Mouse (Mus musculus) forebrain, postnatal 0 days (tissue): Measurements from ENCODE around the gene Crtap. TPM values are rescaled to one million over a fixed set of nuclear protein-coding genes. Genes with fewer than 3 reads are reported as not detected.

Source experiments
- ATAC-seq: fragments of 200-750 bp; cut with Nextera tagmentation; 2 replicates; pipeline ENCODE4 v1.8.0; 2017; ENCODE audit warnings: mild to moderate bottlenecking, moderate library complexity
- DNase-seq: peaks from one replicate; pipeline ENCODE4 v3.0.0-alpha.2; 2015
- H3K27ac ChIP-seq: fragments of 300-500 bp; sonication (generic); 2 replicates; pipeline ENCODE4 v1.5.1; 2014; ENCODE audit warnings: low read depth, mild to moderate bottlenecking, antibody characterized with exemption, low read length, moderate library complexity, mixed read lengths
- H3K27me3 ChIP-seq: fragments of 300-500 bp; sonication (generic); 2 replicates; pipeline ENCODE4 v1.6.1; 2014; ENCODE audit warnings: mild to moderate bottlenecking, low read length, mixed read lengths; ENCODE audit not compliant: insufficient read depth
- H3K36me3 ChIP-seq: fragments of 300-500 bp; sonication (generic); 2 replicates; pipeline ENCODE4 v1.6.1; 2014; ENCODE audit warnings: mild to moderate bottlenecking, moderate library complexity; ENCODE audit not compliant: insufficient read depth
- H3K4me1 ChIP-seq: fragments of 300-500 bp; sonication (generic); 2 replicates; pipeline ENCODE4 v1.6.1; 2014; ENCODE audit warnings: antibody characterized with exemption; ENCODE audit not compliant: insufficient read depth
- H3K4me2 ChIP-seq: fragments of 300-500 bp; sonication (generic); 2 replicates; pipeline ENCODE4 v1.6.1; 2014; ENCODE audit warnings: low read depth, mild to moderate bottlenecking, moderate library complexity
- H3K4me3 ChIP-seq: fragments of 300-500 bp; sonication (generic); 2 replicates; pipeline ENCODE4 v1.5.1; 2014; ENCODE audit warnings: low read depth, low read length, mixed read lengths
- H3K9ac ChIP-seq: fragments of 300-500 bp; sonication (generic); 2 replicates; pipeline ENCODE4 v1.6.1; 2014; ENCODE audit warnings: mild to moderate bottlenecking
- H3K9me3 ChIP-seq: fragments of 300-500 bp; sonication (generic); 2 replicates; pipeline ENCODE4 v1.6.1; 2016; ENCODE audit warnings: low read length
- CTCF ChIP-seq: sonication (generic); IDR thresholded peaks from 2 replicates; pipeline ENCODE4 v1.5.1; 2016; ENCODE audit warnings: antibody characterized with exemption, control low read depth, low read depth
- WGBS: fragments of 180-500 bp; shearing (Covaris S2); extraction: QIAGEN DNeasy Blood & Tissue Kit; methylation state at CpG from one replicate; pipeline ENCODE4 v1.1.7; 2014; 5-methylcytosine and 5-hydroxymethylcytosine counted together
- polyA plus RNA-seq: library from polyadenylated mRNA; unstranded; fragments of >200 nt; fragmentation: Nextera tagmentation; extraction: Ambion mirVana; gene quantifications from 2 replicates; pipeline ENCODE4 v1.2.1, GENCODE M21; 2015
- total RNA-seq: library from RNA; depleted of rRNA; stranded (reverse); fragments of >200 nt; gene quantifications from 2 replicates; pipeline ENCODE4 v1.2.3, GENCODE M21; 2014

Gene Crtap
- total and polyA plus RNA-seq, 2 experiments from 2014 or later: 14.2 to 25.5 TPM

DNA sequence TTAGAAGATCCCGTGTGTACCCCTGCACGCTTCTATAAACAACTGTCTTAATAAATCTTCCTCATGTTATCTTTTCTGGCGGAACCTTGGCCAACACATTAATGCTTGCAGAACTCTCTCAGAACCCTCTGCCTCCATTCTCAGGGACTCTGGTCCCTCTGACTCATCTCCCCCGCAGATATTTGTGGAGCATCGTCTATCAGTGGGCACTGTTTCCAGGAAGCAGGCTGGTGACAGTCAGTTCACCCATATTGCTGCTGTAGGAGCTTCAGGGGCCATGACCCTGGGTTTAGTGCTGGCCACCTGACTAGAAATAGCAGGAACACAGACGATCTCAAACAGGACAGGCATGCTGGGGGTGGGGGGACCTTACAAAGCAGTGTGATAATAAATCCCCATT is 3.4 kb downstream of the Crtap start:
- 80% methylated on average over 6 of the region's 6 CpGs for whole genome bisulfite sequencing
- H3K4me3 ChIP-seq: no peak overlapping the region
- no peak for TF ChIP-seq CTCF
- H3K27ac ChIP-seq: no peak overlapping the region
- H3K4me2 ChIP-seq: no peak overlapping the region
- no peaks in the 10 kb centered on the region for H3K27me3 ChIP-seq
- H3K9ac ChIP-seq: no peak overlapping the region
- ATAC-seq (no peak), DNase-seq (no peak)
- H3K4me1 ChIP-seq: no peaks in the 10 kb centered on the region; the same call in 1 of the 2 replicates
- H3K36me3 ChIP-seq: 0 out of 2 replicates have a peak, but pooled peaks cover 5% of the 10 kb centered on the region
- no peaks in the 10 kb centered on the region for H3K9me3 ChIP-seq

DNA sequence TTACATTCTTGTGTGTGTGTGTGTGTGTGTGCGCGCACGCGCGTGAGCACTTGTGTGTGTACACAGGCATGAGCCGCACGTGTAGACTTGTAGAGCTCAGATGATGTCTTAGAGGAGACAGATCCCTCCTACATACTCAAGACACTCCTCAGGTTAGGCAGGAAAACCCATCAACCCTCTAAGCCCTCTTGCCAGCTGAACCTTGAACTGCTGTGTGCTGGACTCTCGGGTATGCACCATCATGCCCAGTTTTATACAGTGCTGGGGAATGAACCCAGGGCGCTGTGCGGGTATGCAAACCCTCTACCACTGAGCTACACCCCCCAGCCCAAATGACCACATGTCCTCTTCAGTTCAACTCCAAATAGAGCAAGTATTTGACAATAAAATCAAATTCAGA is 5.3 kb downstream of the Crtap start:
- Histone ChIP-seq H3K9me3 (no peaks in the 10 kb centered on the region), H3K4me1 (no peaks in the 10 kb centered on the region), H3K9ac (no peak overlapping the region), H3K4me3 (no peak overlapping the region), H3K4me2 (no peak overlapping the region), H3K36me3 (0 out of 2 replicates have a peak, but pooled peaks cover 5% of the 10 kb centered on the region), H3K27ac (no peak overlapping the region), H3K27me3 (no peaks in the 10 kb centered on the region)
- DNase-seq: no peak
- no peak for ATAC-seq
- TF ChIP-seq CTCF: no peak
- 97% methylated on average over 10 of the region's 10 CpGs for WGBS

DNA sequence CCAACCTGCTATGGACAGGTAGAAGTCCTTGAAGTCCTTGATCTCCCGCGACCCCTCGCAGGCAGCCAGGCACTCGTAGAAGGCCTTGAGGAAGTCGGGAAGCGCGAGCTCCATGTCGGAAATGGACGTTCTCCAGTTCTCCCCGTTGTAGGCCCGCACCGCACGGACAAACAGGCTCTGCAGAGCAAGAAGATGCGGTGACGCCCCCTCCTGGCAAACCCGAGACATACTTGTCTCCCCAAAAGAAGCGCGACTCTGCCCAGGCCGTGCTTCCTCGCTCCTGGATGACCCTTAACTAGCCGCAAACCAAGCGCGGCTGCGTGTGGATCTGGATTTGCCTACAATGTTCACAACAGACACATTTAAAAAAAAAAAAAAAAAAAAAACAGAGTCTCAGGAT is 5.8 kb downstream of the Crtap start:
- 94% methylated on average over 24 of the region's 24 CpGs for WGBS

DNA sequence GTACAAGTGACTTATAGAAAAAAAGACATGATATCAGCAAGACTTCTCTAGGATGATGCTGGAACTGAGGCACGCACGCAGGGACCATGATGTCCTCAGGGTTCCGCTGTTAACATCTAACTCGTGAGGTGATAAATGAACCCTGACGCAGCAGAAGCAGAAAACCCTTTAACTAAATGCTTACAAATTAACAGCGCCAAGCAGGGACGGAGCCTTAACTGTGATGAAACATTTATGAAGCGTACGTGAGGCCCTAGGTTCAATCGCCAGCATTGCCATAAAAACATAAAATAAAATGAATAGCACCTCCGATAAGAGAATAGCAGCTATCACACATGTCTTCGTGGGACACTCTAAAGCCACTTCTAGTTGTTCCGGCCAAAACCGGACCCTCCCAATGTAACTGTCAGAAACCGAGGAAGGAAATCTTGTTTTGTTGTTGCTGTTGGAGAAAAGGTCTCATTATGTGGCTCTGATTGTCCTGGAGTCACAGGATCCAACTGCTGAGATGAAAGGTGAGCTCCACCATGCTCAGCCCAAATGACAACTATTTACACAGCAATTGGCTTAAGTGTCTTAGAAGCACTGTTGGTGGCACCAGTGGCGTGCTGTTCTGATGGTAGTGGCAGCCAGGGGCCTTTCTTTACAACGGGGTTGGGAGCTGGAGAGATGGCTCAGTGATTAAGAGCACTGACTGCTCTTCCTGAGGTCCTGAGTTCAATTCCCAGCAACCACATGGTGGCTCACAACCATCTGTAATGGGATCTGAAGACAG is 7.4 kb downstream of the Crtap start:
- ATAC-seq: no peak
- no peak for DNase-seq
- TF ChIP-seq CTCF: no peak

More for the DNA sequence above, 5.8 kb downstream of the Crtap start:
- Histone ChIP-seq H3K4me1 (no peaks in the 10 kb centered on the region), H3K27me3 (no peaks in the 10 kb centered on the region), H3K9me3 (no peaks in the 10 kb centered on the region), H3K9ac (no peak overlapping the region), H3K36me3 (0 out of 2 replicates have a peak, but pooled peaks cover 5% of the 10 kb centered on the region), H3K4me2 (no peak overlapping the region), H3K27ac (no peak overlapping the region), H3K4me3 (no peak overlapping the region)
- no peak for ATAC-seq
- DNase-seq: no peak
- TF ChIP-seq CTCF: no peak

DNA sequence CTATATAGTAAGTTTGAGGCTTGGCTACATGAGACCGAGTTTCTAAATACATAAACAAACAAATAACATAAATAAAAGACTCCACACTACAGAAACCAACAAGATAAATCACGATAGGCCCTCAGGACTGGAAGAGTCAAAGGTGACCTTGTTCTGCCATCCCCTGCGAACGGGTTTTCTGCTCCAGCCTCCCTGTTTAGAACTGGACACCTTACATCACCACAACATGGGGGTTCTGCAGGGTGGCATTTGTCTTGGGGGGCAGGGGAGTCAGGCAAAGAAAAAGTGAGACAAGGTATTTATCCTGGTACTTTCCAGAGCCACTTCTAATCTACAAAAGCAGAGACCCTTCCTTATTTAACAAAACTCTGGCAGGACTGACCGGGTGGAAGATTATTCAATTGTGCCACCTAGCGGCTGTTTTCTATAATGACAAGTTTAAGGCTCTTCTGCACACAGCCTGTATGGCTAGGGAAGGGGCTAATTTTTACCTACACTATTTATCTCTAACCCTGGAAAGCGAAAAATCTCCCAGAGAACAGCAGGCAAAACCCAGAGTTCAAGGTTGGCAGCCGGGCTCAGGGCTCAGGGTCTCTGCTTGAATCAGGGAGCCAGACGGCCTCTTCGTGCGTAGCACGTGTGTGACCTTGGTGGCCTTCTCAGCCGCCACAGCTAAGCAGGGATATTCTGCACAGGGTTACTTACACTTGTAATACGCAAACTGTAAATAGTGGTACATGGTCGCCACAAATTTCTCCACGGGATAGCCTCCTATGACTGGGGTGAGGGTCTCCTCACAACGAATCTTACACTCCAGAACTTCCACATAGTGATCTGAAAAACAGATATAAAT is 9.4 kb downstream of the Crtap start:
- no peak overlapping the region for H3K27ac ChIP-seq
- H3K4me1 ChIP-seq: no peaks in the 10 kb centered on the region
- peak; percentile 71 for TF ChIP-seq CTCF
- no peak overlapping the region for H3K4me2 ChIP-seq
- peak; percentile 72 for ATAC-seq
- 0 out of 2 replicates have a peak, but pooled peaks cover 5% of the 10 kb centered on the region for H3K36me3 ChIP-seq
- no peak overlapping the region for H3K4me3 ChIP-seq
- WGBS: 71% methylated on average over 17 of the region's 17 CpGs
- H3K9ac ChIP-seq: no peak overlapping the region
- DNase-seq: peak; percentile 82
- H3K27me3 ChIP-seq: no peaks in the 10 kb centered on the region
- no peaks in the 10 kb centered on the region for H3K9me3 ChIP-seq

More for the DNA sequence above, 7.4 kb downstream of the Crtap start:
- H3K9me3 ChIP-seq: no peaks in the 10 kb centered on the region
- no peaks in the 10 kb centered on the region for H3K4me1 ChIP-seq
- no peak overlapping the region for H3K4me2 ChIP-seq
- no peaks in the 10 kb centered on the region for H3K27me3 ChIP-seq
- no peak overlapping the region for H3K4me3 ChIP-seq
- no peak overlapping the region for H3K27ac ChIP-seq
- H3K36me3 ChIP-seq: 0 out of 2 replicates have a peak, but pooled peaks cover 5% of the 10 kb centered on the region
- WGBS: 86% methylated on average over 17 of the region's 17 CpGs
- no peak overlapping the region for H3K9ac ChIP-seq

DNA sequence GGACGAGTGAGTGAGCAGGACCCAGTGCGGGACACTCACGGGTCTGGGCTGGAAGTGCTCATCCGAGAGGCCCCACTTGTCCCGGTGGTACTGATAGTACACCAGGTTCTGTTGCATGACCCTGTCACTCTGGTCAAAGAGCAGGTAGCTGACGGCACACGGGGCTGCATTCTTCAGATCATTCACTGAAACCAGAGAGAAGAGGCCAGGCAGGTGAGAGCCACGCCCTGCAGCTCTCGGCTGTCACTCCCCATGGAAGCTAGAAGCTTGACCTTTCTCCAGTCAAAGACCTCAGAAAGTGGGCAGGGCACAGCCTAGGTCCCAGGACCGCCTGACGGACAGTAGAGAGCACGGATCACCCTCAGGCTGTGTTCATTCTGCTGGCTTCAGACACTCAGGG is 10.6 kb downstream of the Crtap start:
- no peaks in the 10 kb centered on the region for H3K9me3 ChIP-seq
- H3K9ac ChIP-seq: no peak overlapping the region
- ATAC-seq (no peak), DNase-seq (no peak)
- H3K27ac ChIP-seq: no peak overlapping the region
- H3K27me3 ChIP-seq: no peaks in the 10 kb centered on the region
- H3K4me1 ChIP-seq: no peaks in the 10 kb centered on the region
- 89% methylated on average over 12 of the region's 12 CpGs for WGBS
- H3K36me3 ChIP-seq: 0 out of 2 replicates have a peak, but pooled peaks cover 5% of the 10 kb centered on the region
- no peak for TF ChIP-seq CTCF
- H3K4me3 ChIP-seq: no peak overlapping the region
- H3K4me2 ChIP-seq: no peak overlapping the region

DNA sequence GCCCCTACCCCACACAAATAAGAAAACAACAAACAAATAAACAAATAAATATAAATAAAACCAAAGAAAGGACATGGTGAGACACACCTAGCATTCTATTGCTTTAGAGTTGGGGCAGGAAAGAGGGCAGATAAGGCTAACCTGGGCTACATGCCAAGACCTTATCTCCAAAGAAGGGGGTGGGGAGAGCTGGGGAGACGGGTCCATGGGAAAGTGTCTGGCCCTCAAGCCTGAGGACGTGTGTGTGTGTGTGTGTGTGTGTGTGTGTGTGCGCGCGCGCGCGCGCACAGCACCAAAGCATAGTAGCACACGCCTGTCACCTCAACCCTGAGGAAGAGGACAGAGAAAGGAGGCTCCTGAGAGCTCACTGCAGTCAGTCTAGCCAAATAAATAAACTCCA is 13.3 kb downstream of the Crtap start:
- H3K4me2 ChIP-seq: no peak overlapping the region
- H3K27me3 ChIP-seq: no peaks in the 10 kb centered on the region
- H3K27ac ChIP-seq: no peak overlapping the region
- no peak for TF ChIP-seq CTCF
- ATAC-seq (no peak), DNase-seq (no peak)
- H3K4me3 ChIP-seq: no peak overlapping the region
- no peak overlapping the region for H3K9ac ChIP-seq
- H3K4me1 ChIP-seq: no peaks in the 10 kb centered on the region
- no peaks in the 10 kb centered on the region for H3K9me3 ChIP-seq
- 93% methylated on average over 10 of the region's 10 CpGs for WGBS
- no peaks in the 10 kb centered on the region for H3K36me3 ChIP-seq
